Mouse (Mus musculus): ENCODE measurements at regions not wholly inside any gene's neighbourhood (a gene's known extent, or its start where the extent isn't known, plus 50 kb on each side); places are given as distances from the start of the nearest gene placed in this dataset.

GRCm38 (mm10) chr2:45459410-45459809 is 342.2 kb upstream of the Zeb2 start:
- DNase-seq: no peak

- DNase-seq: no peak
Observed at GRCm38 (mm10) chr2:45454811-45455210, 337.6 kb upstream of the Zeb2 start.

GRCm38 (mm10) chr2:45439146-45439545 is 322.0 kb upstream of the Zeb2 start:
- DNase-seq: no peak

GRCm38 (mm10) chr2:45438739-45439138 is 321.5 kb upstream of the Zeb2 start:
- no peak for DNase-seq

GRCm38 (mm10) chr2:45435261-45435980 is 318.2 kb upstream of the Zeb2 start:
- DNase-seq: peak; percentile 89 to 91

GRCm38 (mm10) chr2:45434789-45435188 is 317.6 kb upstream of the Zeb2 start:
- DNase-seq: no peak

GRCm38 (mm10) chr2:45434169-45434568 is 317.0 kb upstream of the Zeb2 start:
- DNase-seq: no peak

GRCm38 (mm10) chr2:45431366-45431765 is 314.2 kb upstream of the Zeb2 start:
- DNase-seq: peak; percentile 7 to 32

- no peak for DNase-seq
Observed at GRCm38 (mm10) chr2:45421774-45422173, 304.6 kb upstream of the Zeb2 start.

- no peak for DNase-seq
Observed at GRCm38 (mm10) chr2:45408136-45408535, 290.9 kb upstream of the Zeb2 start.

- DNase-seq: no peak
Observed at GRCm38 (mm10) chr2:45389902-45390492, 272.8 kb upstream of the Zeb2 start.

- no peak for DNase-seq
Observed at GRCm38 (mm10) chr2:45371268-45371667, 254.1 kb upstream of the Zeb2 start.

GRCm38 (mm10) chr2:45370615-45370968 is 253.4 kb upstream of the Zeb2 start:
- no peak for DNase-seq

GRCm38 (mm10) chr2:45369914-45370614 is 252.9 kb upstream of the Zeb2 start:
- no peak for DNase-seq

- no peak for DNase-seq
Observed at GRCm38 (mm10) chr2:45369432-45369831, 252.2 kb upstream of the Zeb2 start.

GRCm38 (mm10) chr2:45367436-45368193 is 250.4 kb upstream of the Zeb2 start:
- DNase-seq: no peak

- no peak for DNase-seq
Observed at GRCm38 (mm10) chr2:45357266-45357665, 240.1 kb upstream of the Zeb2 start.

- DNase-seq: no peak
Observed at GRCm38 (mm10) chr2:45356558-45357170, 239.5 kb upstream of the Zeb2 start.

GRCm38 (mm10) chr2:45356021-45356420 is 238.8 kb upstream of the Zeb2 start:
- no peak for DNase-seq

GRCm38 (mm10) chr2:45351529-45352133 is 234.4 kb upstream of the Zeb2 start:
- DNase-seq: no peak

GRCm38 (mm10) chr2:45346358-45346757 is 229.2 kb upstream of the Zeb2 start:
- no peak for DNase-seq

GRCm38 (mm10) chr2:45339866-45340265 is 222.7 kb upstream of the Zeb2 start:
- DNase-seq: no peak
